In genomic region chr6:67281614-67282197, GRCm38 (mm10) we compare ENCODE assay signal across 32 mouse cellular contexts. TPM values are rescaled to one million over a fixed set of nuclear protein-coding genes. Genes with fewer than 3 reads are reported as not detected.
A peak's percentile ranks its signal among the peaks of the same experiment; 100 is the strongest.
DNase-seq lines count a peak whose midpoint lies in the region; ATAC-seq and TF ChIP-seq lines count a peak whose summit lies in the region.
"Had no signal": no experiment of that assay in that cellular context is flagged by ENCODE, and none has a peak within 500 bp of the region (broad histone marks: within the 10 kb centered on the region; RNA-seq: fewer than 3 reads in every experiment).

No protein-coding gene starts in this region.

- no peak for TF ChIP-seq EP300 in liver, postnatal 0 days (IDR thresholded peaks at IDR 0.05; ENCODE audit: low read depth)

- H3K36me3 ChIP-seq in liver, postnatal 0 days (replicated peaks; ENCODE audit: insufficient read depth, low read length) = peaks cover 69% of the 10 kb centered on the region
- peaks cover 24% of the 10 kb centered on the region for H3K36me3 ChIP-seq in liver, embryonic 11.5 days (ENCODE audit: control insufficient read depth, insufficient read depth, low read length)

- ATAC-seq in liver, postnatal 0 days = no peak
- ATAC-seq in liver, embryonic 11.5 days (replicated peaks; ENCODE audit: low FRiP score) = peak; percentile 48; the same call in 1 of the 2 replicates
- peak; percentile 73 for ATAC-seq in megakaryocyte progenitor cell, adult 5-6 weeks (replicated peaks; ENCODE audit: poor library complexity)
- ATAC-seq: forebrain, embryonic 13.5 days; hindbrain, postnatal 0 days; intestine, embryonic 15.5 days; midbrain, embryonic 13.5 days; Patski had no signal

- no peaks in the 10 kb centered on the region for H3K4me1 ChIP-seq in liver, postnatal 0 days (ENCODE audit: insufficient read depth)
- H3K4me1 ChIP-seq in liver, embryonic 11.5 days (replicated peaks; ENCODE audit: control insufficient read depth, insufficient read depth, low read length) = peaks cover 10% of the 10 kb centered on the region
- H3K4me1 ChIP-seq: forebrain, embryonic 13.5 days; heart, embryonic 10.5 days; intestine, embryonic 15.5 days; limb, embryonic 12.5 days; midbrain, embryonic 13.5 days had no signal

- no peak overlapping the region for H3K27ac ChIP-seq in liver, postnatal 0 days (ENCODE audit: low read depth)
- H3K27ac ChIP-seq in liver, embryonic 11.5 days (ENCODE audit: low read depth, low read length) = no peak overlapping the region; the same call in 1 of the 2 replicates
- H3K27ac ChIP-seq: forebrain, embryonic 13.5 days; heart, embryonic 10.5 days; heart, embryonic 15.5 days; hindbrain, postnatal 0 days; intestine, embryonic 15.5 days; kidney, postnatal 0 days; limb, embryonic 12.5 days; midbrain, embryonic 13.5 days had no signal

- 59% methylated on average over 9 of the region's 9 CpGs for WGBS in liver, postnatal 0 days (ENCODE audit: insufficient replicate concordance)
- WGBS in liver, embryonic 11.5 days = 46% methylated on average over 9 of the region's 9 CpGs

- TF ChIP-seq CTCF in liver, postnatal 0 days (IDR thresholded peaks at IDR 0.05; ENCODE audit: low read depth) = no peak

- H3K9me3 ChIP-seq in liver, postnatal 0 days (ENCODE audit: low read length) = no peaks in the 10 kb centered on the region
- no peaks in the 10 kb centered on the region for H3K9me3 ChIP-seq in liver, embryonic 11.5 days (ENCODE audit: control insufficient read depth, low read length)
- H3K9me3 ChIP-seq: forebrain, embryonic 13.5 days; heart, embryonic 10.5 days; heart, embryonic 15.5 days; intestine, embryonic 15.5 days; limb, embryonic 12.5 days; megakaryocyte, embryonic 14.5 days; midbrain, embryonic 13.5 days had no signal

- no peak overlapping the region for H3K4me2 ChIP-seq in liver, postnatal 0 days (ENCODE audit: low read depth, low read length)
- H3K4me2 ChIP-seq in liver, embryonic 11.5 days = no peak overlapping the region
- H3K4me2 ChIP-seq: forebrain, embryonic 13.5 days; heart, embryonic 15.5 days; intestine, embryonic 15.5 days; limb, embryonic 12.5 days; midbrain, embryonic 13.5 days had no signal

- no peak overlapping the region for H3K9ac ChIP-seq in liver, postnatal 0 days (replicated peaks)
- no peak overlapping the region for H3K9ac ChIP-seq in liver, embryonic 11.5 days (ENCODE audit: low read depth, low read length)
- H3K9ac ChIP-seq: forebrain, embryonic 13.5 days; heart, embryonic 15.5 days; intestine, embryonic 15.5 days; limb, embryonic 12.5 days; midbrain, embryonic 13.5 days had no signal

- H3K4me3 ChIP-seq in liver, postnatal 0 days (ENCODE audit: low read depth, low read length) = no peak overlapping the region
- no peak overlapping the region for H3K4me3 ChIP-seq in liver, embryonic 11.5 days (ENCODE audit: low read depth, low read length)
- H3K4me3 ChIP-seq: forebrain, embryonic 13.5 days; heart, embryonic 10.5 days; heart, embryonic 15.5 days; intestine, embryonic 15.5 days; limb, embryonic 12.5 days; megakaryocyte, embryonic 14.5 days; midbrain, embryonic 13.5 days had no signal

- H3K27me3 ChIP-seq in liver, postnatal 0 days (ENCODE audit: insufficient read depth, low read length) = no peaks in the 10 kb centered on the region
- no peaks in the 10 kb centered on the region for H3K27me3 ChIP-seq in liver, embryonic 11.5 days (replicated peaks; ENCODE audit: control insufficient read depth, insufficient read depth, low read length)
- H3K27me3 ChIP-seq: forebrain, embryonic 13.5 days; heart, embryonic 15.5 days; intestine, embryonic 15.5 days; limb, embryonic 12.5 days; megakaryocyte, embryonic 14.5 days; midbrain, embryonic 13.5 days; Patski had no signal

- DNase-seq in liver = peak; percentile 34
- DNase-seq in liver, postnatal 0 days = no peak
- DNase-seq in c-Kit-positive CD71-positive TER-119-positive erythroid progenitor cells, embryonic 14.5 days (ENCODE audit: low spot score) = peak; percentile 25
- DNase-seq in liver, embryonic 11.5 days (ENCODE audit: low spot score) = no peak
- no peak for DNase-seq in layer of hippocampus, adult 9-10 months (ENCODE audit: low spot score)
- DNase-seq in cerebellum, postnatal 36 days = no peak
- no peak for DNase-seq in adrenal gland, postnatal 25 days
- DNase-seq: adrenal gland, postnatal 14 days; cerebellum, adult 2 months; cerebellum, postnatal 25 days; embryo, embryonic 11 days; gastrocnemius, postnatal 14 days; heart, adult 11 months; kidney, adult 8-10 months; kidney, postnatal 4 days; layer of hippocampus, adult 9-11 months; lung, postnatal 36 days; retina, postnatal 1 day; right cerebral cortex, postnatal 14 days; thymus, adult 2 months; thymus, postnatal 36 days had no signal

RNA-seq across cellular contexts. Expression of gene Serbp1, which starts 43.7 kb away (rescaled TPM):
- 186 and 207 TPM in 2 replicates for polyA plus RNA-seq in liver, postnatal 0 days (2015; fragmentation: Nextera tagmentation; extraction: Ambion mirVana)
- polyA plus RNA-seq in liver, embryonic 11.5 days (2014; fragmentation: Nextera tagmentation; extraction: Ambion mirVana) = 698 and 755 TPM in 2 replicates
- total RNA-seq in megakaryocyte progenitor cell, adult 5-6 weeks (2015) = 1,237 and 1,242 TPM in 2 replicates
- 2,350 and 2,917 TPM in 2 replicates for total RNA-seq in megakaryocyte progenitor cell, adult 5-6 weeks (2017)
- total RNA-seq in adrenal gland, postnatal 25 days (2021) = 323 and 405 TPM in 2 replicates

Comparison
In these comparisons a context has a peak if more than half of its experiments do, and no peak if none do; other contexts are left out.
1. DNase-seq: peak in liver (single experiment) and c-Kit-positive CD71-positive TER-119-positive erythroid progenitor cells, embryonic 14.5 days (single experiment); none in liver, postnatal 0 days (single experiment), liver, embryonic 11.5 days (single experiment), layer of hippocampus, adult 9-10 months (single experiment), cerebellum, postnatal 36 days (0 of 2) and adrenal gland, postnatal 25 days (single experiment).